Mouse (Mus musculus) heart, postnatal 0 days (tissue): ENCODE measurements around the gene Abhd6.

Experiments used
- CTCF ChIP-seq: IDR thresholded peaks from 2 replicates; pipeline ENCODE4 v1.5.1; 2016; ENCODE audit warnings: antibody characterized with exemption, control low read depth, low read depth
- EP300 ChIP-seq: IDR thresholded peaks from 2 replicates; pipeline ENCODE4 v1.6.1; 2016; ENCODE audit warnings: antibody characterized with exemption, low read depth

DNA sequence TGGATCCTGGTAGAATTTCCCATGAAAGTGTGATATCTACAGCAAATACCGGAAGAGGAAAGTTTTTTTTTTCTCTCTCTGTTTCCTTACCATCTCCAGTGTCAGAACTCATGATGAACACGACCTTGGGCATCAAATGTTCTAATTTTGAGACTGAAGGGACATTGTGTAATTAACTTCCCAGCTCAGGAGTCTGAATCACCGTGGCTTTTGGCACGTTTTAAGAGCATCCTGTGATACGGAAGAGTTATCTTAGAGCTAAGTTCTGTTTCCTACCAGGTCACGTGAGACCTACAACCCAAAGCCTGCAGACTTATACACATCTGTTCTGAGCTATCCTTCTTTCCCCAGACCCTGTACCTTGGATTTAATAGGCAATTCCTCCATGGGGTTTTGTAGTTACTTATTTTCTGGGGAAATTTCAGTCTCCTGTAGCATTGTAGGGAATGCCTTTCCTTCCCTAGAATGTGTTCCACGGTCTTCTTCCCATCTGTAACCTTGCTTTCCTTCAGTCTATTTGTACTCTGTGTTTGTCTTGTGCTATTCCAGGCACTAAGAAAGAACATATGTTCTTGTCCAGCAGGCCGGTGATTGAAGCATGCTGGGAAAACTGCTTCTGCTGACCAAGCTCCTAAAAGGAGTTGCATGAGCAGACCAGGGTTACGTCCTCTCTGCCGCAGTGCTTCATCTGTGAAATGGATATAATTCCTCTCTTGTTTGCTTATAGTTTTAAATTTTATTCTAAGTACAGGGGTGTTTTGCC, 24.2 kb downstream of the Abhd6 start:
- TF ChIP-seq EP300 (no peak), CTCF (no peak)
